Mouse (Mus musculus) forebrain, embryonic 12.5 days (tissue): ENCODE results near the gene Skint2. TPM values are rescaled to one million over a fixed set of nuclear protein-coding genes. Genes with fewer than 3 reads are reported as not detected.

ENCODE experiments used
- ATAC-seq: fragments of 200-750 bp; cut with Nextera tagmentation; 2 replicates; pipeline ENCODE4 v1.8.0; 2017; ENCODE audit warnings: moderate TSS enrichment; ENCODE audit not compliant: low FRiP score
- H3K27ac ChIP-seq: fragments of 300-500 bp; sonication (generic); 2 replicates; pipeline ENCODE4 v1.5.1; 2016; ENCODE audit warnings: mild to moderate bottlenecking
- H3K27me3 ChIP-seq: fragments of 300-500 bp; sonication (generic); 2 replicates; pipeline ENCODE4 v1.6.1; 2016; ENCODE audit warnings: mild to moderate bottlenecking
- H3K36me3 ChIP-seq: fragments of 300-500 bp; sonication (generic); replicated peaks from 2 replicates; pipeline ENCODE4 v1.6.1; 2016; ENCODE audit warnings: mild to moderate bottlenecking
- H3K4me1 ChIP-seq: fragments of 300-500 bp; sonication (generic); 2 replicates; pipeline ENCODE4 v1.6.1; 2016
- H3K4me2 ChIP-seq: fragments of 300-500 bp; sonication (generic); 2 replicates; pipeline ENCODE4 v1.6.1; 2016; ENCODE audit warnings: mild to moderate bottlenecking, moderate library complexity
- H3K4me3 ChIP-seq: fragments of 300-500 bp; sonication (generic); replicated peaks from 2 replicates; pipeline ENCODE4 v1.5.1; 2016; ENCODE audit warnings: mild to moderate bottlenecking
- H3K9ac ChIP-seq: fragments of 300-500 bp; sonication (generic); 2 replicates; pipeline ENCODE4 v1.6.1; 2016; ENCODE audit warnings: mild to moderate bottlenecking
- H3K9me3 ChIP-seq: fragments of 300-500 bp; sonication (generic); 2 replicates; pipeline ENCODE4 v1.6.1; 2016
- WGBS: fragments of 180-500 bp; shearing (Covaris S2); methylation state at CpG from one replicate; pipeline ENCODE4 v1.1.7; 2016; 5-methylcytosine and 5-hydroxymethylcytosine counted together
- polyA plus RNA-seq: library from polyadenylated mRNA; unstranded; fragments of >200 nt; fragmentation: Nextera tagmentation; extraction: Ambion mirVana; gene quantifications from 2 replicates; pipeline ENCODE4 v1.2.1, GENCODE M21; 2016

The Skint2 gene
- polyA plus RNA-seq, result not detected in 2 replicates

GRCm38 (mm10) chr4:112556894-112557293, at the start of gene Skint2:
Gene Skint2, plus strand, starts transcription at chr4:112557194.
- Histone ChIP-seq H3K4me3 (no peak within 1 kb of the TSS), H3K27ac (no peak within 1 kb of the TSS), H3K9ac (no peak within 1 kb of the TSS), H3K4me1 (no peaks in the 10 kb centered on the region), H3K4me2 (no peak within 1 kb of the TSS), H3K27me3 (no peaks in the 10 kb centered on the region), H3K9me3 (no peaks in the 10 kb centered on the region), H3K36me3 (no peaks in the 10 kb centered on the region)
- ATAC-seq, result no peak
- 70% methylated on average over 2 of the region's 2 CpGs for WGBS

Other genes with a start within 250 kb of the Skint2 start
- gene Skint9, start 123.2 kb upstream of the Skint2 start, polyA plus RNA-seq, result not detected in 2 replicates
- gene Skint10, start 217.7 kb downstream of the Skint2 start, polyA plus RNA-seq, result not detected in 2 replicates